ENCODE assay signal across 20 mouse cellular contexts in genomic region chr10:117643711-117644428, GRCm38 (mm10). TPM values are rescaled to one million over a fixed set of nuclear protein-coding genes. Genes with fewer than 3 reads are reported as not detected.
DNase-seq lines count a peak whose midpoint lies in the region; ATAC-seq and TF ChIP-seq lines count a peak whose summit lies in the region.
"Had no signal": no experiment of that assay in that cellular context is flagged by ENCODE, and none has a peak within 500 bp of the region (broad histone marks: within the 10 kb centered on the region; RNA-seq: fewer than 3 reads in every experiment).

No protein-coding gene starts in this region.

- no peak for TF ChIP-seq EP300 in stomach, postnatal 0 days (optimal IDR thresholded peaks at IDR 0.05)

- TF ChIP-seq CTCF in stomach, postnatal 0 days (IDR thresholded peaks at IDR 0.05; ENCODE audit: low read depth): no peak
- TF ChIP-seq CTCF in kidney, adult 2 months (conservative IDR thresholded peaks at IDR 0.05; ENCODE audit: insufficient read depth, insufficient read length, low read depth, low read length): no peak

- H3K4me1 ChIP-seq in stomach, embryonic 15.5 days: no peaks in the 10 kb centered on the region; the same call in 1 of the 2 replicates
- H3K4me1 ChIP-seq in stomach, postnatal 0 days (replicated peaks; ENCODE audit: control insufficient read depth, insufficient read depth): no peaks in the 10 kb centered on the region
- H3K4me1 ChIP-seq in intestine, embryonic 16.5 days (ENCODE audit: control insufficient read depth, insufficient read depth, low read length): peaks cover 14% of the 10 kb centered on the region
- H3K4me1 ChIP-seq in limb, embryonic 12.5 days (replicated peaks): peaks cover 34% of the 10 kb centered on the region
- H3K4me1 ChIP-seq in kidney, adult 2 months (ENCODE audit: control insufficient read depth, insufficient read depth, low read length): 0 out of 2 replicates have a peak, but pooled peaks cover 2% of the 10 kb centered on the region
- H3K4me1 ChIP-seq: embryonic facial prominence, embryonic 15.5 days; hindbrain, embryonic 15.5 days had no signal

- DNase-seq in stomach, postnatal 0 days (ENCODE audit: low spot score): no peak
- no peak for DNase-seq in spleen, postnatal 36 days (ENCODE audit: low spot score in 2 of 2)
- no peak for DNase-seq in embryo, embryonic 9.5 days (ENCODE audit: extremely low spot score)
- no peak for DNase-seq in kidney, adult 2 months
- DNase-seq: adrenal gland, adult 8-10 months; adrenal gland, postnatal 25 days; cerebellum, adult 18-20 months; cerebellum, adult 9-10 months; cerebellum, postnatal 14 days; gastrocnemius, postnatal 14 days had no signal

- no peaks in the 10 kb centered on the region for H3K9me3 ChIP-seq in stomach, embryonic 15.5 days
- no peaks in the 10 kb centered on the region for H3K9me3 ChIP-seq in stomach, postnatal 0 days (ENCODE audit: control insufficient read depth, low read length)
- H3K9me3 ChIP-seq in intestine, embryonic 16.5 days (ENCODE audit: control insufficient read depth, low read length): no peaks in the 10 kb centered on the region
- H3K9me3 ChIP-seq in limb, embryonic 12.5 days: no peaks in the 10 kb centered on the region
- H3K9me3 ChIP-seq: embryonic facial prominence, embryonic 12.5 days; embryonic facial prominence, embryonic 15.5 days; hindbrain, embryonic 12.5 days; hindbrain, embryonic 15.5 days had no signal

- no peaks in the 10 kb centered on the region for H3K27me3 ChIP-seq in stomach, embryonic 15.5 days (replicated peaks)
- H3K27me3 ChIP-seq in stomach, postnatal 0 days (ENCODE audit: control insufficient read depth, insufficient read depth, low read length): no peaks in the 10 kb centered on the region
- H3K27me3 ChIP-seq in intestine, embryonic 16.5 days (replicated peaks; ENCODE audit: control insufficient read depth, insufficient read depth, low read length): no peaks in the 10 kb centered on the region
- H3K27me3 ChIP-seq in limb, embryonic 12.5 days: no peaks in the 10 kb centered on the region
- no peaks in the 10 kb centered on the region for H3K27me3 ChIP-seq in kidney, adult 2 months (replicated peaks; ENCODE audit: control insufficient read depth, insufficient read depth, low read length)
- H3K27me3 ChIP-seq: embryonic facial prominence, embryonic 12.5 days; embryonic facial prominence, embryonic 15.5 days; hindbrain, embryonic 15.5 days had no signal

- WGBS in stomach, embryonic 15.5 days: 83% methylated on average over 12 of the region's 12 CpGs
- WGBS in stomach, postnatal 0 days: 87% methylated on average over 12 of the region's 12 CpGs
- WGBS in intestine, embryonic 16.5 days: 72% methylated on average over 12 of the region's 12 CpGs
- 68% methylated on average over 12 of the region's 12 CpGs for whole genome bisulfite sequencing in limb, embryonic 12.5 days
- WGBS in kidney, adult 2 months: 80% methylated on average over 12 of the region's 12 CpGs

- ATAC-seq in stomach, embryonic 15.5 days (ENCODE audit: insufficient read depth, low FRiP score, low read depth): 0 out of 2 replicates have a peak, but pooled peaks have one; percentile 19
- no peak for ATAC-seq in stomach, postnatal 0 days (ENCODE audit: low FRiP score, low TSS enrichment)
- ATAC-seq in intestine, embryonic 16.5 days: peak; percentile 3; the same call in 1 of the 2 replicates
- ATAC-seq in limb, embryonic 12.5 days (ENCODE audit: insufficient number of reproducible peaks, insufficient read depth, low FRiP score, low TSS enrichment, low read depth): no peak
- ATAC-seq: CD4-positive, CD25-positive, alpha-beta regulatory T cell, adult 4 months; forebrain, embryonic 14.5 days had no signal

- no peak overlapping the region for H3K9ac ChIP-seq in stomach, embryonic 15.5 days
- H3K9ac ChIP-seq in stomach, postnatal 0 days (ENCODE audit: low read length): no peak overlapping the region
- H3K9ac ChIP-seq in intestine, embryonic 16.5 days (ENCODE audit: low read depth, low read length): no peak overlapping the region
- no peak overlapping the region for H3K9ac ChIP-seq in limb, embryonic 12.5 days (replicated peaks)
- H3K9ac ChIP-seq: embryonic facial prominence, embryonic 12.5 days; embryonic facial prominence, embryonic 15.5 days; hindbrain, embryonic 12.5 days; hindbrain, embryonic 15.5 days had no signal

- H3K27ac ChIP-seq in stomach, embryonic 15.5 days: no peak overlapping the region
- H3K27ac ChIP-seq in stomach, postnatal 0 days (replicated peaks): no peak overlapping the region
- H3K27ac ChIP-seq in intestine, embryonic 16.5 days (ENCODE audit: low read length): peak overlapping the region; percentile 65
- H3K27ac ChIP-seq in limb, embryonic 12.5 days: peak overlapping the region; percentile 32; the same call in 1 of the 2 replicates
- H3K27ac ChIP-seq in kidney, adult 2 months (ENCODE audit: insufficient read depth, low read depth, low read length): no peak overlapping the region
- H3K27ac ChIP-seq: embryonic facial prominence, embryonic 12.5 days; embryonic facial prominence, embryonic 15.5 days; hindbrain, embryonic 12.5 days; hindbrain, embryonic 15.5 days had no signal

- TF ChIP-seq POLR2A in kidney, adult 2 months (IDR thresholded peaks at IDR 0.05; ENCODE audit: low read depth, low read length): no peak

- H3K4me2 ChIP-seq in stomach, embryonic 15.5 days: no peak overlapping the region
- no peak overlapping the region for H3K4me2 ChIP-seq in stomach, postnatal 0 days (replicated peaks; ENCODE audit: low read depth)
- H3K4me2 ChIP-seq in intestine, embryonic 16.5 days (ENCODE audit: low read depth, low read length): no peak overlapping the region
- H3K4me2 ChIP-seq in limb, embryonic 12.5 days: peak overlapping the region; percentile 17; the same call in 1 of the 2 replicates
- H3K4me2 ChIP-seq: embryonic facial prominence, embryonic 12.5 days; embryonic facial prominence, embryonic 15.5 days; heart, embryonic 11.5 days; hindbrain, embryonic 12.5 days; hindbrain, embryonic 15.5 days had no signal

- no peaks in the 10 kb centered on the region for H3K36me3 ChIP-seq in stomach, embryonic 15.5 days
- H3K36me3 ChIP-seq in stomach, postnatal 0 days (ENCODE audit: control insufficient read depth, insufficient read depth, low read length): no peaks in the 10 kb centered on the region
- no peaks in the 10 kb centered on the region for H3K36me3 ChIP-seq in intestine, embryonic 16.5 days (ENCODE audit: control insufficient read depth, insufficient read depth, low read length)
- H3K36me3 ChIP-seq in limb, embryonic 12.5 days: no peaks in the 10 kb centered on the region
- H3K36me3 ChIP-seq in kidney, adult 2 months (ENCODE audit: control insufficient read depth, insufficient read depth, low read length): no peaks in the 10 kb centered on the region
- H3K36me3 ChIP-seq: embryonic facial prominence, embryonic 12.5 days; embryonic facial prominence, embryonic 15.5 days; hindbrain, embryonic 12.5 days; hindbrain, embryonic 15.5 days had no signal

- H3K4me3 ChIP-seq in stomach, embryonic 15.5 days (replicated peaks): no peak overlapping the region
- H3K4me3 ChIP-seq in stomach, postnatal 0 days (ENCODE audit: low read depth, low read length): no peak overlapping the region
- no peak overlapping the region for H3K4me3 ChIP-seq in intestine, embryonic 16.5 days (ENCODE audit: low read length)
- H3K4me3 ChIP-seq in limb, embryonic 12.5 days (replicated peaks): no peak overlapping the region
- H3K4me3 ChIP-seq in kidney, adult 2 months (ENCODE audit: insufficient read depth, low read depth, low read length): no peak overlapping the region
- H3K4me3 ChIP-seq: embryonic facial prominence, embryonic 12.5 days; embryonic facial prominence, embryonic 15.5 days; hindbrain, embryonic 12.5 days; hindbrain, embryonic 15.5 days had no signal

RNA-seq across cellular contexts. Expression of gene Cpm, which starts 14.6 kb away (rescaled TPM):
- 57.1 and 57.7 TPM in 2 replicates for polyA plus RNA-seq in stomach, embryonic 15.5 days (2015; fragmentation: Nextera tagmentation; extraction: Ambion mirVana)
- 22.9 and 26.6 TPM in 2 replicates for polyA plus RNA-seq in stomach, postnatal 0 days (2015; fragmentation: Nextera tagmentation; extraction: Ambion mirVana)
- 47.7 and 51.8 TPM in 2 replicates for polyA plus RNA-seq in intestine, embryonic 16.5 days (2015; fragmentation: Nextera tagmentation; extraction: Ambion mirVana)
- 30.0 and 35.3 TPM in 2 replicates for polyA plus RNA-seq in limb, embryonic 12.5 days (2016; fragmentation: Nextera tagmentation; extraction: Ambion mirVana)
- 36.7 and 37.2 TPM in 2 replicates for polyA plus RNA-seq in kidney, adult 2 months (2012; rRNA removed)

Comparison
In these comparisons a context has a peak if more than half of its experiments do, and no peak if none do; other contexts are left out.
1. ATAC-seq: peak in stomach, embryonic 15.5 days (single experiment) and intestine, embryonic 16.5 days (single experiment); none in stomach, postnatal 0 days (single experiment) and limb, embryonic 12.5 days (single experiment).
2. H3K27ac ChIP-seq: peak in intestine, embryonic 16.5 days (single experiment) and limb, embryonic 12.5 days (single experiment); none in stomach, embryonic 15.5 days (single experiment), stomach, postnatal 0 days (single experiment) and kidney, adult 2 months (single experiment).